Mouse (Mus musculus) natural killer cell, adult 2 months (primary cell): ENCODE measurements around the gene Prps1.
"Not testable (repeated sequence)": the region's sequence is repeated elsewhere in the genome, so short reads cannot be mapped to it uniquely, and the experiment has no call there.

Experiments used
- DNase-seq, 2 experiments: peaks; one replicate each; pipeline ENCODE4 v3.0.0; 2022; ENCODE audit warnings: low spot score in 2 of 2

Prps1 gene

DNA sequence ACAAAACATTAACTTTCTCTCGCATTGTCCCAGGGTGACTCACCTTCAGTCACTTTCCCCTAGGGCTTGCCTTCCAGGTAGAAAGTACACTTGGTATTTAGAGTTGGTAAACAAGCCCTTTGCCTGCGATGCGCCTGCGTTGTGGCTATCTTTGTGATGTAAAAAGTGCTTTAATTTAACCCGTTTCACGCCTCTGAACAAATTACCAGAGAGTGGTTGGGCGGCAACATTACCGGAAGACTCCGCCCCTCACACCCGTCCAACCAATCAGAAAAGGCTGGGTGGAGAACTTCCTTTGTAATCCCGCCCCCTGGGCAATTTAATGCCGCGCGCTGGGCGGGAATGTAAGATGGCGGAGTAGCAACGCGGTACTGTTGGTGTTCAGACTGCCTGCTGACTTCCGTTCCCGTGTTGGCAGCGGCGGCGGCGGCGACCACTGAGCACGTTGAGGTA lies at the start of gene Prps1:
Prps1 (plus strand) TSS at position 335 of the 453 bp plus-strand sequence.
- peak; percentile 82 to 90 for DNase-seq

DNA sequence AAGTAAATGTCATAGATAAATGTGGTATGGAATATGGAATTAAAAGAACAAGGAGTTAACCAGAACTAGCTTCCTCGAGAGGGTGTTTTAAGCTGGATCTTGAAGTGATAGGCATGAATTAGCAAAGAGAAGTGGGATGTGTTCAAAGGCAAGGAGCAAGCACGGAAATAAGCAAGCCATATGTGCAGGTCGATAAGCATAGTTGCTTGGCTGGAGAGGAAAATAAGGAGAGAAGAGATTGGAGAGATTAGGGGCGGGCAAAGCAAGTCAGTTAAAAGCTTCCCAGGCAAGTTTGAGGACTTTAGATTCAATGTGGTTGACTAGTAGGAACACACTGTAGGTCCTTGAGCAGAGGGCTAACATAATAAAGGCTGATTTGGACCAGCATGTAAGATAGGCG lies 48.8 kb upstream of the Prps1 start:
- DNase-seq = no peak

DNA sequence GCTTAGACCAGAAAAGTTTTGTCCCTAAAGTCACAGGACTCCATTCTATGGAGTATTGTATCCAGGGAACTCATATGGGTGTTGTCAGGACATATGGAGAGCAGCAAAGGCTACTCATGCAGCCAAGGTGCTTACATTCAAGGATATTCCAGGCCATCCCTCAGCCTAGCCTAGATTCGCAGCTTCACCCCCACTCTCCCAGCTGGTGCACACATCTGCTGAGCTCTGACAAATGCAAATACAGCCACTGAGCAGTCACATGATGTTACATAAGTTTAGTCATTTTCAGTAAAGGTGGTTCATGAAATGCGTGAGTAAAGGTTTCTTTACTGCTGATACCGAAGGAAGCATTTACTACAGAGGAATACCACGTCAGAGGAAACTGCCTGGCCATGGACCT lies 37.9 kb upstream of the Prps1 start:
- no peak for DNase-seq

DNA sequence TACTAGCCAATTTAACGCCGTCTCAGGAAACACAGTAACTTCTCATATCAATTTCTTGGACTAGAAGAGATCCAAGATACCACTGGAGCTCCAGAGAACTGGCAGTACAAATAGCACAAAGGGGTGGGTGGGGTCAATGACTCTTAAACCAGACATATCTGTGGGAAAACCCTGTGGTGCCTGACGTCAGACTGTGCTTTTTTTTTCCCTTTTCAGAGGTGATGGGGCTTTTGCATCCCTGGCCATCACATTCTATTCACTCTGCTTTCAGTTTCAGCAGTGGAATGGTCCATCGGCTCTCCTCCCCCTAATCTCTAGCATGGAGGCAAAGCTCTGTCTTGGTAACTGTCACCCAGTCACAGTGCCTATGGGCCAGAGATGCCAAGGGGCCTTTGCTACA lies 29.3 kb upstream of the Prps1 start:
- DNase-seq = no peak

DNA sequence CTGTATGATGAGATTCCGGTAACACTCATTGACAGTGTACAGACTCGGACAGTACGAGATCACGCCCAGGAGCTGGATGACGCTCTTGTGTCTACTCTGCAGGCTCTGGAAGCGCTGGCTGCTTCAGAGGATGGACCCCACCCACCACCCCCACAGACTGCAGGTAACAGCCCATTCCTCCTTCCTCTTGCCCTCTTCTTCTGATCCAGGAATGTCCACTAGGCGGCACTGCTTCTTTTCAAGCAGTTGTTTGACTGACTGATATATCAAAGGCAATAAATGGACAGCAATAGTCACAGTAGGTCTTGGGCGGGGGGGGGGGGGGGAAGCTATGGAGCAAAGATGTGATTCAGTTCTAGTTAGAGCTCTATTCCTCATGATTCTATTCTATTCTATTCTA lies 28.2 kb upstream of the Prps1 start:
- peak in 1 of 2 experiments; percentile 3 for DNase-seq

DNA sequence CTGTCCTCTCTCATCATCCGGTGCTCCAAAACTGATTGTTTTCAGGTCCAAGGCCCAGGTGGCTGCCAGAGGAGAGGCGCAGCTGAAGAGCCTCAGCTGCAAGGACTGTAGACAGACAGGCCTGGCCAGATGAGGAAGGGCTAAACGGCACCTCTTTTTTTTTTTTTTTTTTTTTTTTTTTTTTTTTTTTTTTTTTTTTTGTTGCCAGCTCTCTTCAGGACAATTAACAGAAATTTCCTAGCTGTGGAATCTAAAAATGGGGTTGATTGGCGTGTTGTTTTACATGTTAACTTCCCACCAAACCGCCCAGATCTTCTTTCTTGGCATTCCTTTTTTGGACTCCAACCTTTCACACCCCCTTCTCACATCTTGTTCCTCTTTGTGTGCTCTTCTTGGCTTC lies 26.4 kb upstream of the Prps1 start:
- DNase-seq = no peak

DNA sequence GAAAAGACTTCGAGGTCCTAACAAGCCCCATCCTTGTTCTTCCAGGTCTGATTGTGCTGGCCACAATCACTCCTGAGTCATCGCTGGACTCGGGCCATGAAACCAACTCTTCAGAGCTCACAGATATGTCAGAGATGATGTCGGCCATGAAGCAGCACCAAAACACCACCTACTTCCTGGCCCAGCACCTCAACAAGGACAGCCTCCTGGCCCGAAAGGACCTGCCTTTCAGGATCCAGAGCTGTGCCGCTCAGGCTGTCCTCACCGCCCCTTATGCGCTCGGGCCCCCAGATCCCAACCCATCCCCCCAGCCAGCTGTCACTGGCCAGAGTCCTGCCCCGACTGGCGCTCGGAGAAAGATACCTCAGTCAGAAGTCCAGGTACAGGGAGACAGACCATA lies 25.9 kb upstream of the Prps1 start:
- no peak for DNase-seq

DNA sequence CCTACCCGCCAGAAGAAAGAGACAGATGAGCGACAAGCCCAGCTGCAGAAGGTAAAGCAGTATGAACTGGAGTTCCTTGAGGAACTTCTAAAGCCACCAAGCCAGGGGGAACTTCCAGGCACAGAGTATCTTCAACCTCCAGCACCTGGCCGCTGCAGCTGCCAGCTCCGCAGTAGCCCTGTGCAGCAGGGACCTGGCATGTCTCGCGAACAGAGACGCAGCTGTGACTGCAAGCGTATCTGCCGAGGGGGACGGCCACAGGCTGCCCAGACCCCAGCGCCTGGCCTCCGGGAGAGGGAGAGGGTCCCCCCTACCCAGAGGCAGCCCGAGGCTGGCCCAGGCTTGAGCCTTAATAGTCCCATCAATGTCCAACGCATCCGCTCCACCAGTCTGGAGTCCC lies 24.4 kb upstream of the Prps1 start:
- DNase-seq = no peak

DNA sequence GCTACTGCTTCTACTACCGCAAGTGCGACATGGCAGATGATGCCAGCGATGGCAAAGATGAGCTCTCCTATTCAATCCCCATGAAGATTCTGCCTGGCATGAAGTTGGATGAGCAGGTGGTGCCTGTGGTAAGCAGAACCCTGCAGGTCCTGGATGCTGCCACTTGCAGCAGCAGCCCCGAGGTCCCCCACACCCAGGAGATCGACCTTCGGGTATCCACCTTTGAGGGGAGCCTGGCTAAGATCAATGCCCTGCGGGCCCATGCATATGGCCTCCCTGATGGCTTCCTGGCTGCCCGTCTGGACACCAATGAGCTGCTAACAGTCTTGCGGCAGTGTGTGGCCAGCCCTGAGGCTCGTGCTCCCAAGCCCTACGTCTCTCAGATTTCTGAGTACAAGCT lies 23.6 kb upstream of the Prps1 start:
- DNase-seq = no peak

DNA sequence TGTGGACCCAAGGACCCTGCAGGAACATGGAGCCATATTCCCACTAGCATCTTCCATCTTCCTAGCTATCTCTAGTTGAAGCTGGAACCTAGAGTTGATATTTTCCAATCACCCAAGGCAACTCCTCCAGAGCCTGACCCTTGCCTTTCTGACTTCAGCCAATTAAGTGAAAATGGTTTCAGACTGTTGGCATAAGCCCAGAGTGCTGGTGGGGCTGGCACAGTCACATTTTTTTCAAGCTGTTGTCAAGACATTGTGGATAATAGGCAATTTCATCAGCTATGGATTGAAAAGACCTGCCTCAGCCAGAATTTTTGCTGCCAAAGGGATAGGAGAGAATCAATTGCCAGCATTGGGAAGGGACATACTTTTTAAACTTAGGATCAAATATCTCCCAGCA lies 18.5 kb upstream of the Prps1 start:
- DNase-seq = no peak

DNA sequence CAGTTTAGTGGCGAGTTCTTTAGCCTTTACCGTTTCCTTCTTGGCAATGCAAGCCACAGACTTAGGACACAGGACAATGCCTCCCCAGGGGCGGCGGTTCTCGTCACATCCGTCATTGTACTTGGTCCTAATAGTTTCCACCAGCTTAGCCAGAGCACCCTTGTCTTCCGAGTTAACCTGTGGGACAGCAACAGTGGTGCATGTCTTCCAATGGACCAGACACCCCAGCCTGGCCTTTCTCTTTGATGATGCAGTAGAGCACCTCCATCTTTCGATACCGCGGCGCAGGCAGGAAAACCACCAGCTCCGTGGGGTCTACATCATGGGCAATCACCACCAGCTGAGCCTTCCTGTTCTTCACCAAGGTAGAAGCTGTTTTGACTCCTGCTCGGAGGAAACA lies 10.9 kb upstream of the Prps1 start:
- no peak for DNase-seq

DNA sequence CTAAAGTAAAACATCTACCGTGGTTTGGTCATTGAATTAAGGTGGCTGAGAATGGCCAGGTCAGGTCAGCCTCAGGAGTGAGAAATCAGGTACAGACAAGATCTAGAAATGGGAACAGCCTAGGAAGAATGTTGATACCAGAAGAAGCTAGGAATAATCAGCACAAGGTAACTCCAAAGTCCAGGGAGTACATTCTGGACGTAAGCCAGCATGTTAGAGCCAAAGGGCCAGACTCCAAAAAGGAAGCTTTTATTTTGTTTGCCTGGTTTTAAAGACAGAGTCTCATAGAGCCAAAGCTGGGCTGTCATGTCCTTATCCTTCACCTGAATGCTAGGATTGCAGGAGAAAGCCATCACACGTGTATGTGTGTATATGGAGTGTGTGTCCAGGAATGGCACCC lies 6.3 kb upstream of the Prps1 start:
- no peak for DNase-seq

DNA sequence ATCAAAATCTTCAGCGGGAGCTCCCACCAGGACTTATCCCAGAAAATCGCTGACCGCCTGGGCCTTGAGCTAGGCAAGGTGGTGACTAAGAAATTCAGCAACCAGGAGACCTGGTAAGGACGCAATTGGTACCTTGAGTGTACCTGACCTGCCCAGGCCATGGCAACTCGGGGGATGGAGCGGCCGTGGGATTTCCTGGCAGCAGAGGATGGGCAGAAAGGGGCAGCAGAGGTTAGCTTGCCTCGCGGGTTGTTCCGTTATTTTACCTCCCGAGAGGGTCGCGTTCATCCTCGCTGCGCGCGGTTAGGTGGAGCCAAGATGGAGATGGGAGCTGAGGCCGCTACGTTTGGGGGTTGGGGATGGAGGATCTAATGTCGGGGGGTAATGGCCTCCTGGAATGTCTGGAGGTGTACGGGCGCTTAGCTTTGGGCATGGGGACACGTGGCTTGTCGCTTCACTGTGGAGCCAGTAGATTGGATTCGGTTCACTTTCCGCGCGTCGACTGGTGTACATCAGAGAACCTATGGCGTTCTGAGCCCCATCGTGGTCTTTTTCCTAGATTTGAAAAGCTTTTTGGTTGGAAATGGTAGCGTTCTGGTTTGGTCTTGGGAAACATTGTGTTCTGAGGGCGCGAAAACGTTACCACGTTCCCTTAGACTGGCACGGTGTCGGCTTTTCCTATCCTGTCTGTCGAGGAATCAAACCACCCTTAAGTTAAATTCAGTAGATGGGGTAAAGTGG lies 508 bp downstream of the Prps1 start:
- no peak for DNase-seq

DNA sequence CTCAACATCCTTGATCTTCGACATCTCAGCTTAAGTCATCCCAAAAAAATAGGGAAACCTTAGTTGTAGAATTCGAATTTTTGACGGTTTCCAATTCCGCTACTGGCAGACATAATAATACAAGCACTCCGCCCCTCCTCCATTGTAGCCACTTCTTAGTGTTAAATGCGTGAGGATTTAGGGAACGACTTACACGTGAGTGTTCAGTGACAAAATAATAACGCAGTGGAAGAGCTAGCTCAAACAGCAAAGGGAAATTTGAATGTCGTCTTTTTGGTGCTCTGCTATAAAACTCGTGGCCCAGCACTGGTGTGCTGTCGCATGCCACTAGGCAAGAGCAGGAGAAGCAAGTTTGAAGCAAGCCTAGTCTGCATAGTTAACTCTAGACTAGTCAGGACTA lies 1.1 kb downstream of the Prps1 start:
- DNase-seq = no peak

DNA sequence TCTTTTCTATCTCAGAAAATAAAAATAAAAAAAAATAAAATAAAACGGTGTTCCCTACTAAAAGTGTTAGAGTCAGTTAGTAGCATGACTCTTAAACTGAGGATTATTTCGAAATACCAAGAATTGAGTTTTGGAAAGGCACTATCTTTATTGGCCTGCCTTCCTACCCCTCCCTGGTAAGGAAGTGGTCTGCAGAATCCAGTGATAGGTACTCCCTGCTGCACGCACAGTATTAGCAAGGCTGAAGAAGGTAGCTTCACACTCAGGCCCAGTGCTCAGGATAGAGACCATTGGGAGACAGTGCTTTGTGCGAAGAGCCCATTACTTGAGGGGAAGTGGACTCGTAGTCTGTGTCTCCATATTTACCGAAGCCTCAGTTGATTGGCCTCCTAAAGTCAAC lies 21.8 kb downstream of the Prps1 start:
- DNase-seq = no peak

DNA sequence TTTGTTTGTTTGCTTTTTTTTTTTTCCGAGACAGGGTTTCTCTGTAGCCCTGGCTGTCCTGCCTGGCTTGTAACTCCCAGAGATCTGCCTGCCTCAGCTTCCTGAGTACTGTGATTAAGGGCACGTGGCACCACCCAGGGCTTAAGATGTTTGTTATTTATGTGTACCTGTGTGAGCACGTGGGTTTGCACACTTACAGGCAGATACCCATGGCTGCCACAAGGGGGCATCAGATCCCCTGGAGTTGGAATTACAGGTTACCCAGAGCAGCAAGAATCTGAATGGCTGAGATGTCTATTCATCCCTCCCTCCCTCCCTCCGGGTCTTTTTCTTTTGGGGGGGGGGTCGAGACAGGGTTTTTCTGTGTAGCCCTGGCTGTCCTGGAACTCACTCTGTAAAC lies 22.8 kb downstream of the Prps1 start:
- DNase-seq = peak; percentile 35 to 63

DNA sequence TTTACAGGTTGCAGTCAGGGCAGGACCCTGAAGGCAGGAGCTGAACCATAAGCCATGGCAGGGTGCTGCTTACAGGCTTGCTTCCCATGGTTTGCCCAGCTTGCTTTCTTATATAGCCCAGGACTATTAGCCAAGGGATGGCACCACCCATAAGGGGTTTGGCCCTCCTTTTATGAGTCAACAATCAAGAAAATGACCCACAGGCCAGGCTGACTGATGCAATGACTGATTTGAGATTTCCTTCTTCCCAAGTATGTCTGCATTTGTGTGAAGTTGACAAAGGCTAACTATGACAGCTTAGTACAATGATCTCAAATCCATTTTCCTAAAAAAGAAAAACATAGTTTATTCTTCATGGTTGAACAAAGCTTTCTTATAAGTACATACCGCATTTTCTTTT lies 32.8 kb downstream of the Prps1 start:
- DNase-seq = no peak

DNA sequence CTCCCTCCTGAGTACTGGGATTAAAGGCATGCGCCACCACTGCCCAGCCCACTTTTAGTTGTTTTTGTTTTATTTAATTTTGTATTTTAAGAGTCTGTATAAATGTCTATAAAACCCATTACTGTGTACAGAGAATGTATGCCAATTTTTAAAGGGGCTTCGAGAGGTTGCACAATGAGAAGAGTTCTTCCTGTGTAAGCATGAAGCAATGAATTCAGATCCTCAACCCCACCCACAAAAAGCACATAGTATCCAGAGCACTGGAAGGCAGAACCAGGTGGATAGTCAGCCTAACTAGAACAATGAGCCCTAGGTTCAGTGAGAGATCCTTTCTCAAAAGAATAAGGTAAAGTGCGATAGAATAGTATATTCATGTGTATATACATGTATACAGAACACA lies 33.8 kb downstream of the Prps1 start:
- no peak for DNase-seq

DNA sequence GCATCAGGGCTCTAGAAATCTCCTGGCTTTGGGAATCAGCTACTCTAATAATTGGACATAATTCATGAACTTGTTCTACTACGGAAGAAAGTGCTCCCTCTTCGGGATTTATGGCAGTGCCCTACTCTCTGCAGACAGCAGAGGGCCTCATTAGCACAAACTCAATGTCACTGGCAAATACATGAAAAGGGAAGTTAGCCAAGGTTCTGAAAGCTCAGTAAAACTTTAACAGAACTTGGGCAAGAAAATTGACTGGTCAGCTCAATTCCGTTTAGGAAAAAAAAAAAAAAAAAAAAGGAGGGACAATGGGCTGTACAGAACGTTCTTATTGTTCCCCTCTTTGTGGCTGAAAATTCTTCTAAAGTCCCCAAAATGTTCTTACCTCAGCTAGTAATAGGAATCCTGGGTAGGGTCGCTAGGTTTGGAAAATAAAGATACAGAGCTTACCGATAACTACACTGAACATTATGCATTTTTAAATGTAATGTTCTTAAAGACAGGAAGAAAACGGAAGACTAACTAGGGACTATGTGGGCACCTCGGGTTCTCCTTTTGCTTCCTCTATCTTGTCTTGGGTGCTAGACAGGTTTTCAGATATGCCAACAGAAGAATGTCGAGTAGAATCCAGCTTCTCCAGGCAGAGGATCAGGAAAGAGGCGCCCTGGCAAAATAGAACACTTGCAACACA lies 35.6 kb downstream of the Prps1 start:
- peak in 1 of 2 experiments; percentile 39 for DNase-seq

DNA sequence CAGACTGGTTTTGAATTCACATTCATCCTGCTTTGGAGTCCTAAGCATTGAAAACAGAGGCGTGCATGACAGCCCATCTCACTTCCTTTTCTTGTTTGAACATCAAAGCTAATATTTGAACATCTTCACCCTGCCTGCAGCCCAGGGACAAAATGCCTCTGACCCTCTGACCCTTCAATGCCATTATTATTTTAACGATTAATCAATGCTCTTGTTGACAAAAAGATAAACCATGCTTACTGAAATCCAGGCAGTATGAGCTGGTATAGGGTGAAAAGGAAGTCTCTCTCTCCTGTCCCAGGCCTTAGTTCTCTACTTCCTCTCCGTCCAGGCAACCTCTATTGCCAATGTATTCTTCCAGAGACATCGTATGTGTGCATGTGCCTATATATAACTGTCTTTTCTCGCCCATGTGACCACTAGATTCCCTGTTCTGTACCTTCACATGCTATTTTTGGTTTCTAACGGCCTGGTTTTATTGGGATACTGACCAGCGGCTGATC lies 37.2 kb downstream of the Prps1 start:
- no peak for DNase-seq

DNA sequence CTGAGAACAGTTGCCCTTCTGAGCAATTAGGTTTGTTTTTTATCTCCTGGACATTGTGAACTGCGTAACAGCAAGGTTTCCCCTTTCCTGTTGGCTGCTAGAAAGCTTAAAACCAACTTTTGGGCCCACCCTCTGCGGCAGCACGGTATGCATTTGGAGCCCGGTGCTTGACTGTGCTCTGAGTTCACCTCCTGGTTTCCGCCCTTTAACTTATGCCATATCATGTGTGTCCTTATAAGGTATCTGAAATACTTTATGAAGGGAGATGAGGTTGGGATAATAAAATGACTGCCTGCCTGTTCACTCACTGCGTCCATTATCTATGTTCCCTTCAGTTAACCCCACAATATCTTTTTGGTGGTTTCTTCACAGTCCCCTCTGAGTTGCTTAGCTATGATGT lies 37.8 kb downstream of the Prps1 start:
- no peak for DNase-seq

DNA sequence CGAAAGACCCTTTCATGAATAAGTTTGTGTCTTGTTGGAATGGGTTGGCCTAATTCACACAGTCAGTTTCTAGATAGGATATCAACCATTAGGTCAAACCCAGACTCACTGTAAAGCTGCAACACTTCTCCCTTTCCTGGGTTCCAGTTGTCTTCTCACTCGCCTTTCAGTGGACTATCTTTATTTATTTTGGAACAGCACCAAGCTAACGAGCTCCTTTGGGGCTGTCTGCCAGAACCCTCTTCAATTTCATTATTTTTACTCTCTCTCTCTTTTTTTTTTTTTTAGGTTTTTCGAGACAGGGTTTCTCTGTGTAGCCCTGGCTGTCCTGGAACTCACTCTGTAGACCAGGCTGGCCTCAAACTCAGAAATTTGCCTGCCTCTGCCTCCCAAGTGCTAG lies 42.0 kb downstream of the Prps1 start:
- DNase-seq = not testable (repeated sequence)

DNA sequence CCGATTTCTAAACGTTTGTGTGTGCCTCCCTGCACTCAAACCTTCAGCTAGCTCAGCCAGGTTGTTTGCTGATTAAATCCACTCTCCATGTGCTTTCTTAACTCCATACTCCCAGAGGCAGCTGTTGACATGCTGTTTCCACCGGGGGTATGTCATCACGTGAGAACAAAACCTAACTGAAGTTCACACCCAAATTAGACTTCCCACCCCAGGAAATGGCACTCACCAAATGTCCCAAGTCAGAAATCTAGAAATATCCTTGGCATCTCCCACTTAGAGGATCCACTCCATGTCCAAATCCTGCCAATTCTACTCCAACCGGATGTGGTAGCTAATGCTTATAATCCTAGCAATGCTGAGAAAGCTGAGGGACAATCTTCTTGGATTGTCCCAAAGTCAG lies 43.9 kb downstream of the Prps1 start:
- DNase-seq = no peak
